Mouse (Mus musculus): Measurements from ENCODE around the gene Fancc. TPM values are rescaled to one million over a fixed set of nuclear protein-coding genes. Genes with fewer than 3 reads are reported as not detected.

Gene Fancc
- polyA plus RNA-seq, 1 experiment from 2014 or later: 9.3 TPM

- Histone ChIP-seq H3K27ac (replicated peaks) (peak overlapping the region; percentile 78), H3K9me3 (ENCODE audit: control insufficient read depth, low read length) (no peaks in the 10 kb centered on the region), H3K4me1 (replicated peaks; ENCODE audit: control insufficient read depth, insufficient read depth) (peaks cover 4% of the 10 kb centered on the region; the same call in 1 of the 2 replicates), H3K27me3 (ENCODE audit: control insufficient read depth, insufficient read depth, low read length) (no peaks in the 10 kb centered on the region), H3K4me2 (replicated peaks; ENCODE audit: low read depth) (no peak overlapping the region), H3K9ac (ENCODE audit: low read length) (no peak overlapping the region), H3K36me3 (ENCODE audit: control insufficient read depth, insufficient read depth, low read length) (peaks cover 20% of the 10 kb centered on the region), H3K4me3 (ENCODE audit: low read depth, low read length) (no peak overlapping the region)
- ATAC-seq (ENCODE audit: low FRiP score, low TSS enrichment): peak; percentile 60
- TF ChIP-seq EP300 (optimal IDR thresholded peaks at IDR 0.05): no peak
- no peak for TF ChIP-seq CTCF (IDR thresholded peaks at IDR 0.05; ENCODE audit: low read depth)
- peak; percentile 49 for DNase-seq (ENCODE audit: low spot score)
- WGBS: 52% methylated on average over 16 of the region's 16 CpGs
Measured at GRCm38 (mm10) chr13:63305160-63306011, 191.7 kb downstream of the Fancc start.

- DNase-seq (ENCODE audit: low spot score) (no peak), ATAC-seq (ENCODE audit: low FRiP score, low TSS enrichment) (peak; percentile 13; the same call in 1 of the 2 replicates)
- no peaks in the 10 kb centered on the region for H3K27me3 ChIP-seq (ENCODE audit: control insufficient read depth, insufficient read depth, low read length)
- H3K4me1 ChIP-seq (replicated peaks; ENCODE audit: control insufficient read depth, insufficient read depth): peaks cover 4% of the 10 kb centered on the region; the same call in 1 of the 2 replicates
- 56% methylated on average over 3 of the region's 3 CpGs for WGBS
- peak overlapping the region; percentile 78 for H3K27ac ChIP-seq (replicated peaks)
- H3K4me3 ChIP-seq (ENCODE audit: low read depth, low read length): no peak overlapping the region
- no peak overlapping the region for H3K4me2 ChIP-seq (replicated peaks; ENCODE audit: low read depth)
- no peak overlapping the region for H3K9ac ChIP-seq (ENCODE audit: low read length)
- no peaks in the 10 kb centered on the region for H3K9me3 ChIP-seq (ENCODE audit: control insufficient read depth, low read length)
- no peak for TF ChIP-seq EP300 (optimal IDR thresholded peaks at IDR 0.05)
- TF ChIP-seq CTCF (IDR thresholded peaks at IDR 0.05; ENCODE audit: low read depth): no peak
- peaks cover 26% of the 10 kb centered on the region for H3K36me3 ChIP-seq (ENCODE audit: control insufficient read depth, insufficient read depth, low read length)
Measured at GRCm38 (mm10) chr13:63304799-63305159, 192.3 kb downstream of the Fancc start.

DNA sequence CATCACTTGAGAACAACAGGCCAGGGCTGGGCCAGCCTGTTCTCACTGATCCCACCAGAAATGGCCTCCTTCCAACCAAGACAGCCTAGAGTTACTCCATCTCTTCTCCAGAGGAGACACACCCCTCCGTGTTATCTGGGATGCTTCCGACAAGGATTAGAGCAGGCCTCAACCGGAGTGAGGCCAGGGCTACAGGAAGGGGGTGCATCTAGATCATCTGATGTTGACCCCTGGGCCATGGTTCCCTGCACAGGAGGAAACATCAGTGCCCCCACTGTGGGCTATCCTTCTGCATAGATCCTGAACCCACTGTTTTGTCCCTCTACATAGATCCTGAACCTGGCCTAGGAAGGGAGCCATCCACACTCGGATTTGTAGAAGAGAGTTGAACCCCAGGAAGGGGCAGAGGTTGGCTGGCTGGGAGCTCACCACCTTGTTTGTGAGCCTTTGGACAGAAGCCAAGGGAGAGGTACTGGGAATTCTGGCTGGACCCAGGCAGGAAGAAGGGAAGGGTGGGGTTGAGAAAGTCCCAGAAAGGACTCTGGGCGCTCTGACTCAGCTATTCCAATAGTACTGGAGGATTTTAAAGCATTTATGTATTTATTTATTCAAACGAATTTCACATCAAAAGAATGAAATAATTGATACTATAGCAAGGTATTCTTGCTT, 192.8 kb downstream of the Fancc start:
- WGBS: 40% methylated on average over 6 of the region's 6 CpGs
- Histone ChIP-seq H3K36me3 (ENCODE audit: control insufficient read depth, insufficient read depth, low read length) (peaks cover 30% of the 10 kb centered on the region), H3K9me3 (ENCODE audit: control insufficient read depth, low read length) (no peaks in the 10 kb centered on the region), H3K4me1 (replicated peaks; ENCODE audit: control insufficient read depth, insufficient read depth) (peaks cover 4% of the 10 kb centered on the region; the same call in 1 of the 2 replicates), H3K27me3 (ENCODE audit: control insufficient read depth, insufficient read depth, low read length) (no peaks in the 10 kb centered on the region), H3K9ac (ENCODE audit: low read length) (no peak overlapping the region), H3K27ac (replicated peaks) (peak overlapping the region; percentile 78), H3K4me3 (ENCODE audit: low read depth, low read length) (no peak overlapping the region), H3K4me2 (replicated peaks; ENCODE audit: low read depth) (no peak overlapping the region)
- TF ChIP-seq CTCF (IDR thresholded peaks at IDR 0.05; ENCODE audit: low read depth): no peak
- DNase-seq (ENCODE audit: low spot score) (peak; percentile 56), ATAC-seq (ENCODE audit: low FRiP score, low TSS enrichment) (peak; percentile 40; the same call in 1 of the 2 replicates)

GRCm38 (mm10) chr13:63302381-63302780, 194.7 kb downstream of the Fancc start:
- Histone ChIP-seq H3K4me3 (ENCODE audit: low read depth, low read length) (no peak overlapping the region), H3K27ac (replicated peaks) (no peak overlapping the region), H3K36me3 (ENCODE audit: control insufficient read depth, insufficient read depth, low read length) (peaks cover 44% of the 10 kb centered on the region), H3K9me3 (ENCODE audit: control insufficient read depth, low read length) (no peaks in the 10 kb centered on the region), H3K4me2 (replicated peaks; ENCODE audit: low read depth) (no peak overlapping the region), H3K4me1 (replicated peaks; ENCODE audit: control insufficient read depth, insufficient read depth) (peaks cover 4% of the 10 kb centered on the region; the same call in 1 of the 2 replicates), H3K9ac (ENCODE audit: low read length) (no peak overlapping the region), H3K27me3 (ENCODE audit: control insufficient read depth, insufficient read depth, low read length) (no peaks in the 10 kb centered on the region)
- 88% methylated on average over 5 of the region's 5 CpGs for WGBS
- DNase-seq (ENCODE audit: low spot score) (no peak), ATAC-seq (ENCODE audit: low FRiP score, low TSS enrichment) (no peak)
- TF ChIP-seq EP300 (optimal IDR thresholded peaks at IDR 0.05) (no peak), CTCF (IDR thresholded peaks at IDR 0.05; ENCODE audit: low read depth) (no peak)

- Histone ChIP-seq H3K4me3 (ENCODE audit: low read depth, low read length) (no peak overlapping the region), H3K4me2 (replicated peaks; ENCODE audit: low read depth) (no peak overlapping the region), H3K27me3 (ENCODE audit: control insufficient read depth, insufficient read depth, low read length) (no peaks in the 10 kb centered on the region), H3K27ac (replicated peaks) (no peak overlapping the region), H3K9ac (ENCODE audit: low read length) (no peak overlapping the region), H3K9me3 (ENCODE audit: control insufficient read depth, low read length) (no peaks in the 10 kb centered on the region), H3K36me3 (ENCODE audit: control insufficient read depth, insufficient read depth, low read length) (peaks cover 48% of the 10 kb centered on the region), H3K4me1 (replicated peaks; ENCODE audit: control insufficient read depth, insufficient read depth) (peaks cover 4% of the 10 kb centered on the region; the same call in 1 of the 2 replicates)
- DNase-seq (ENCODE audit: low spot score) (no peak), ATAC-seq (ENCODE audit: low FRiP score, low TSS enrichment) (no peak)
- 51% methylated on average over 3 of the region's 3 CpGs for WGBS
- TF ChIP-seq EP300 (optimal IDR thresholded peaks at IDR 0.05) (no peak), CTCF (IDR thresholded peaks at IDR 0.05; ENCODE audit: low read depth) (no peak)
Measured at GRCm38 (mm10) chr13:63301764-63302209, 195.3 kb downstream of the Fancc start.

All from stomach, postnatal 0 days (tissue).